Mouse (Mus musculus) C2C12 (cell line): ENCODE data around the gene Tmem255b.

Source experiments
- CEBPB ChIP-seq: IDR thresholded peaks from one replicate; pipeline ENCODE4 v1.6.1; 2011; ENCODE audit warnings: low read depth, mild to moderate bottlenecking, control low read depth, moderate library complexity
- CTCF ChIP-seq: IDR thresholded peaks from one replicate; pipeline ENCODE4 v1.5.1; 2011; ENCODE audit not compliant: control insufficient read depth, insufficient read depth, insufficient read length
- MYOG ChIP-seq: IDR thresholded peaks from one replicate; pipeline ENCODE4 v1.6.1; 2011; ENCODE audit not compliant: control insufficient read depth, insufficient read length; ENCODE audit errors: extremely low read depth
- USF1 ChIP-seq: IDR thresholded peaks from one replicate; pipeline ENCODE4 v1.6.1; 2011; ENCODE audit warnings: low read depth, mild to moderate bottlenecking, control low read depth, moderate library complexity

- no peak for TF ChIP-seq CTCF
- TF ChIP-seq USF1: no peak
- no peak for TF ChIP-seq MYOG
- TF ChIP-seq CEBPB: no peak
Measured at GRCm38 (mm10) chr8:13493011-13493410, 58.0 kb downstream of the Tmem255b start.
